Mouse (Mus musculus) liver, postnatal 0 days (tissue): ENCODE data around the gene Bsnd.

Experiments
- CTCF ChIP-seq: sonication (generic); IDR thresholded peaks from 2 replicates; pipeline ENCODE4 v1.5.1; 2016; ENCODE audit warnings: antibody characterized with exemption, low read depth
- EP300 ChIP-seq: IDR thresholded peaks from 2 replicates; pipeline ENCODE4 v1.6.1; 2016; ENCODE audit warnings: antibody characterized with exemption, low read depth, mild to moderate bottlenecking

GRCm38 (mm10) chr4:106496833-106497232 lies 4.8 kb upstream of the Bsnd start:
- no peak for TF ChIP-seq CTCF
- no peak for TF ChIP-seq EP300
